Mouse (Mus musculus): ENCODE data around the gene Il18bp.
"Not testable (repeated sequence)": the region's sequence is repeated elsewhere in the genome, so short reads cannot be mapped to it uniquely, and the experiment has no call there.

Il18bp gene

GRCm38 (mm10) chr7:102018590-102018989 lies at the start of gene Il18bp:
Gene Il18bp (minus strand): TSS chr7:102018690.
- no peak within 1 kb of the TSS for H3K4me3 ChIP-seq (replicated peaks; ENCODE audit: low read length)
- H3K36me3 ChIP-seq (ENCODE audit: insufficient read depth, low read length): peaks cover 97% of the 10 kb centered on the region
- H3K9me3 ChIP-seq (ENCODE audit: low read length): no peaks in the 10 kb centered on the region
- TF ChIP-seq NANOG (IDR thresholded peaks at IDR 0.05; ENCODE audit: borderline replicate concordance, low read length) (no peak), CTCF (conservative IDR thresholded peaks at IDR 0.05; ENCODE audit: low read length) (no peak), POU5F1 (IDR thresholded peaks at IDR 0.05; ENCODE audit: borderline replicate concordance, low read length) (no peak)
- peaks cover 37% of the 10 kb centered on the region for H3K4me1 ChIP-seq (replicated peaks; ENCODE audit: low read depth, low read length)
- H3K27me3 ChIP-seq (ENCODE audit: insufficient read depth, low read length): no peaks in the 10 kb centered on the region

- Histone ChIP-seq H3K36me3 (ENCODE audit: insufficient read depth, low read length) (peaks cover 37% of the 10 kb centered on the region), H3K27me3 (ENCODE audit: insufficient read depth, low read length) (no peaks in the 10 kb centered on the region), H3K4me3 (replicated peaks; ENCODE audit: low read length) (peak overlapping the region; percentile 87), H3K4me1 (replicated peaks; ENCODE audit: low read depth, low read length) (peaks cover 38% of the 10 kb centered on the region), H3K9me3 (ENCODE audit: low read length) (no peaks in the 10 kb centered on the region)
- no peak for TF ChIP-seq POU5F1 (IDR thresholded peaks at IDR 0.05; ENCODE audit: borderline replicate concordance, low read length)
- no peak for TF ChIP-seq NANOG (IDR thresholded peaks at IDR 0.05; ENCODE audit: borderline replicate concordance, low read length)
- no peak for TF ChIP-seq CTCF (conservative IDR thresholded peaks at IDR 0.05; ENCODE audit: low read length)
Observed at GRCm38 (mm10) chr7:102066363-102066762, 47.9 kb upstream of the Il18bp start.

GRCm38 (mm10) chr7:102065046-102065891 lies 46.8 kb upstream of the Il18bp start, which contains the start of the genes Rnf121, Xndc1 and Xntrpc:
Gene Rnf121 (minus strand): TSS chr7:102065469.
Gene Xndc1 (plus strand): TSS chr7:102065511.
Gene Xntrpc (plus strand): TSS chr7:102065713.
- Histone ChIP-seq H3K4me1 (replicated peaks; ENCODE audit: low read depth, low read length) (peaks cover 38% of the 10 kb centered on the region), H3K27me3 (ENCODE audit: insufficient read depth, low read length) (no peaks in the 10 kb centered on the region), H3K36me3 (ENCODE audit: insufficient read depth, low read length) (peaks cover 29% of the 10 kb centered on the region), H3K9me3 (ENCODE audit: low read length) (no peaks in the 10 kb centered on the region), H3K4me3 (replicated peaks; ENCODE audit: low read length) (peak within 1 kb of the TSS; percentile 87)
- TF ChIP-seq POU5F1 (IDR thresholded peaks at IDR 0.05; ENCODE audit: borderline replicate concordance, low read length): no peak
- no peak for TF ChIP-seq CTCF (conservative IDR thresholded peaks at IDR 0.05; ENCODE audit: low read length)
- TF ChIP-seq NANOG (IDR thresholded peaks at IDR 0.05; ENCODE audit: borderline replicate concordance, low read length): no peak

- Histone ChIP-seq H3K27me3 (ENCODE audit: insufficient read depth, low read length) (no peaks in the 10 kb centered on the region), H3K9me3 (ENCODE audit: low read length) (no peaks in the 10 kb centered on the region), H3K4me1 (replicated peaks; ENCODE audit: low read depth, low read length) (peaks cover 38% of the 10 kb centered on the region), H3K36me3 (ENCODE audit: insufficient read depth, low read length) (peaks cover 28% of the 10 kb centered on the region), H3K4me3 (replicated peaks; ENCODE audit: low read length) (peak overlapping the region; percentile 87)
- no peak for TF ChIP-seq POU5F1 (IDR thresholded peaks at IDR 0.05; ENCODE audit: borderline replicate concordance, low read length)
- TF ChIP-seq NANOG (IDR thresholded peaks at IDR 0.05; ENCODE audit: borderline replicate concordance, low read length): no peak
- TF ChIP-seq CTCF (conservative IDR thresholded peaks at IDR 0.05; ENCODE audit: low read length): no peak
Observed at GRCm38 (mm10) chr7:102064655-102065045, 46.2 kb upstream of the Il18bp start.

- H3K9me3 ChIP-seq (ENCODE audit: low read length): no peaks in the 10 kb centered on the region
- no peaks in the 10 kb centered on the region for H3K27me3 ChIP-seq (ENCODE audit: insufficient read depth, low read length)
- peaks cover 30% of the 10 kb centered on the region for H3K36me3 ChIP-seq (ENCODE audit: insufficient read depth, low read length)
- H3K4me3 ChIP-seq (replicated peaks; ENCODE audit: low read length): peak overlapping the region; percentile 87
- H3K4me1 ChIP-seq (replicated peaks; ENCODE audit: low read depth, low read length): peaks cover 38% of the 10 kb centered on the region
- TF ChIP-seq CTCF (conservative IDR thresholded peaks at IDR 0.05; ENCODE audit: low read length): no peak
- TF ChIP-seq POU5F1 (IDR thresholded peaks at IDR 0.05; ENCODE audit: borderline replicate concordance, low read length): no peak
- no peak for TF ChIP-seq NANOG (IDR thresholded peaks at IDR 0.05; ENCODE audit: borderline replicate concordance, low read length)
Observed at GRCm38 (mm10) chr7:102063891-102064290, 45.4 kb upstream of the Il18bp start.

- H3K4me3 ChIP-seq (replicated peaks; ENCODE audit: low read length): no peak overlapping the region
- H3K4me1 ChIP-seq (replicated peaks; ENCODE audit: low read depth, low read length): peaks cover 36% of the 10 kb centered on the region
- H3K36me3 ChIP-seq (ENCODE audit: insufficient read depth, low read length): peaks cover 33% of the 10 kb centered on the region
- H3K9me3 ChIP-seq (ENCODE audit: low read length): no peaks in the 10 kb centered on the region
- no peaks in the 10 kb centered on the region for H3K27me3 ChIP-seq (ENCODE audit: insufficient read depth, low read length)
- TF ChIP-seq POU5F1 (IDR thresholded peaks at IDR 0.05; ENCODE audit: borderline replicate concordance, low read length) (no peak), CTCF (conservative IDR thresholded peaks at IDR 0.05; ENCODE audit: low read length) (no peak), NANOG (IDR thresholded peaks at IDR 0.05; ENCODE audit: borderline replicate concordance, low read length) (no peak)
Observed at GRCm38 (mm10) chr7:102062203-102062602, 43.7 kb upstream of the Il18bp start.

GRCm38 (mm10) chr7:102061353-102061752 lies 42.9 kb upstream of the Il18bp start:
- Histone ChIP-seq H3K4me3 (replicated peaks; ENCODE audit: low read length) (no peak overlapping the region), H3K36me3 (ENCODE audit: insufficient read depth, low read length) (peaks cover 40% of the 10 kb centered on the region), H3K4me1 (replicated peaks; ENCODE audit: low read depth, low read length) (peaks cover 30% of the 10 kb centered on the region), H3K9me3 (ENCODE audit: low read length) (no peaks in the 10 kb centered on the region), H3K27me3 (ENCODE audit: insufficient read depth, low read length) (no peaks in the 10 kb centered on the region)
- no peak for TF ChIP-seq CTCF (conservative IDR thresholded peaks at IDR 0.05; ENCODE audit: low read length)
- no peak for TF ChIP-seq NANOG (IDR thresholded peaks at IDR 0.05; ENCODE audit: borderline replicate concordance, low read length)
- TF ChIP-seq POU5F1 (IDR thresholded peaks at IDR 0.05; ENCODE audit: borderline replicate concordance, low read length): no peak

- peak; percentile 23; the same call in 1 of the 2 replicates for TF ChIP-seq CTCF (conservative IDR thresholded peaks at IDR 0.05; ENCODE audit: low read length)
- not testable (repeated sequence) for H3K4me1 ChIP-seq (replicated peaks; ENCODE audit: low read depth, low read length); H3K27me3 ChIP-seq (ENCODE audit: insufficient read depth, low read length); H3K4me3 ChIP-seq (replicated peaks; ENCODE audit: low read length); H3K9me3 ChIP-seq (ENCODE audit: low read length)
- H3K36me3 ChIP-seq (ENCODE audit: insufficient read depth, low read length): peaks cover 31% of the 10 kb centered on the region
Observed at GRCm38 (mm10) chr7:102048524-102048923, 30.0 kb upstream of the Il18bp start.

All from E14TG2a.4 (cell line).